Mouse (Mus musculus): ENCODE data around the gene Sdk1. TPM values are rescaled to one million over a fixed set of nuclear protein-coding genes. Genes with fewer than 3 reads are reported as not detected.

Sdk1 gene
- polyA plus RNA-seq, 1 experiment from 2014 or later = 1.3 TPM

DNA sequence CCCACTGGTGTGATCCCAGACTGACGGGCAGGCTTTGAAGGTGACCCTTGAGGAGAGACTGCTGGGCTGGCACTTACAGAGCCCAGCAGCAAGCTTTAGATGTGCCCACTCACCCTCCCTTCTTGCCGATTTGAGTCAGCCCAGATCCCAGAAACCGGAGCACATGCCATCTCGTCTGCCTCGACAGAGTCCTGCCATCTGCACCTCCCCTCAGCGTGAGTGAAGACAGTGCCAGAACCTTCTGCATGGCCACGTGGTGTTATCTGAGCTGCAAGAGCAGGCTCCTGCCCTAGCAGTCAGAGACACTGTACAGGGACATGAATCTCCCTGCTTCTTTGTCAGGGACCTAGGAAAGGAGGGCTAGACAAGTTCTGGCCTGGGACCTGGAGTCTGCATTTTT is 898.7 kb downstream of the Sdk1 start:
- no peak overlapping the region for H3K27ac ChIP-seq (ENCODE audit: low read length)
- no peaks in the 10 kb centered on the region for H3K9me3 ChIP-seq (ENCODE audit: control insufficient read depth, low read length)
- H3K27me3 ChIP-seq (replicated peaks; ENCODE audit: control insufficient read depth, insufficient read depth, low read length) = no peaks in the 10 kb centered on the region
- no peak overlapping the region for H3K4me2 ChIP-seq (ENCODE audit: low read length)
- 0 out of 2 replicates have a peak, but pooled peaks cover 4% of the 10 kb centered on the region for H3K4me1 ChIP-seq (replicated peaks; ENCODE audit: control insufficient read depth, insufficient read depth, low read length)
- H3K9ac ChIP-seq (replicated peaks; ENCODE audit: low read depth, low read length) = no peak overlapping the region
- H3K36me3 ChIP-seq (ENCODE audit: control insufficient read depth, insufficient read depth) = no peaks in the 10 kb centered on the region
- WGBS = 49% methylated on average over 7 of the region's 7 CpGs
- ATAC-seq = peak; percentile 72
- no peak overlapping the region for H3K4me3 ChIP-seq (replicated peaks; ENCODE audit: low read length)

DNA sequence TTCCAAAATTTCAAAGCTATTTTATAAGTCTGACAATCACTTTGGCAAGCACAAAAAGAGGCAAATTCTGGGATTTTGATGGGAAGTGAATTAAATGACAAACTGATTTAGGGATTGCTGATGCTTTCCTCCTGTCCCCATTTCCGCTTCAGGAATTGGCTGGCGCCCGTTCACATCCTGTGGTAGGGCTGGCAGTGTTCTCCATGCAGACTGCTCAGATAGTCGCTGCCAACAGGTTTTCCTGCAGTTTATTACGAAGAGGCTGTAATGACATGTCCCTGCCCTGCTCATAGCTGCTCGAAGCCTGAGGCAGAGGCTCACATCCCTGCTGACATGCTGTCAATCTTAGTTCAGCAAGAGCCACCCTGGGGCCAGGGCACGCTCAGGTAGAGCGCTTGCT is 908.3 kb downstream of the Sdk1 start:
- H3K4me3 ChIP-seq (replicated peaks; ENCODE audit: low read length) = no peak overlapping the region
- no peaks in the 10 kb centered on the region; the same call in 1 of the 2 replicates for H3K27me3 ChIP-seq (replicated peaks; ENCODE audit: control insufficient read depth, insufficient read depth, low read length)
- no peak overlapping the region for H3K9ac ChIP-seq (replicated peaks; ENCODE audit: low read depth, low read length)
- H3K4me2 ChIP-seq (ENCODE audit: low read length) = no peak overlapping the region
- no peak overlapping the region for H3K27ac ChIP-seq (ENCODE audit: low read length)
- H3K4me1 ChIP-seq (replicated peaks; ENCODE audit: control insufficient read depth, insufficient read depth, low read length) = no peaks in the 10 kb centered on the region; the same call in 1 of the 2 replicates
- no peaks in the 10 kb centered on the region for H3K36me3 ChIP-seq (ENCODE audit: control insufficient read depth, insufficient read depth)
- peaks cover 3% of the 10 kb centered on the region; the same call in 1 of the 2 replicates for H3K9me3 ChIP-seq (ENCODE audit: control insufficient read depth, low read length)
- WGBS = 75% methylated on average over 8 of the region's 8 CpGs
- no peak for ATAC-seq

DNA sequence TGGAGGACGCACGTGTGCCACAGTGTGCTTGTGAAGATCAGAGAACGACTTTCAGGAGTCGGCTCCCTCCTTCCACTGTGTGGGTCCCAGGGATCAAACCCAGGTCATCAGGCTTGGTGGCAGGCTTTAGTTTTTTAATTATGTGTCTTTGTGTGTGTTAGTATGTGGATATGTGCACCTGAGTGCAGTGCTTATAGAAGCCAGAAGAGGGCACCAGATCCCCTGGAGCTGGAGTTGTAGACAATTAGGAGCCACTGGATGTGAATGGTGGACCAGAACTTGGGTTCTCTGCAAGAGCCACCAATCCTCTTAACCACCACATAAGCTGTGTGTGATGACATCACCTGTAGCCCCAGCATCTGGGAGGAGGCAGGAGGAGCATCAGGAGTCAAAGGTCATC is 909.5 kb downstream of the Sdk1 start:
- Histone ChIP-seq H3K27ac (ENCODE audit: low read length) (no peak overlapping the region), H3K36me3 (ENCODE audit: control insufficient read depth, insufficient read depth) (no peaks in the 10 kb centered on the region), H3K4me2 (ENCODE audit: low read length) (no peak overlapping the region), H3K9me3 (ENCODE audit: control insufficient read depth, low read length) (peaks cover 3% of the 10 kb centered on the region; the same call in 1 of the 2 replicates), H3K9ac (replicated peaks; ENCODE audit: low read depth, low read length) (no peak overlapping the region), H3K27me3 (replicated peaks; ENCODE audit: control insufficient read depth, insufficient read depth, low read length) (no peaks in the 10 kb centered on the region; the same call in 1 of the 2 replicates), H3K4me1 (replicated peaks; ENCODE audit: control insufficient read depth, insufficient read depth, low read length) (no peaks in the 10 kb centered on the region; the same call in 1 of the 2 replicates), H3K4me3 (replicated peaks; ENCODE audit: low read length) (no peak overlapping the region)
- 96% methylated on average over 4 of the region's 4 CpGs for WGBS
- ATAC-seq = no peak

DNA sequence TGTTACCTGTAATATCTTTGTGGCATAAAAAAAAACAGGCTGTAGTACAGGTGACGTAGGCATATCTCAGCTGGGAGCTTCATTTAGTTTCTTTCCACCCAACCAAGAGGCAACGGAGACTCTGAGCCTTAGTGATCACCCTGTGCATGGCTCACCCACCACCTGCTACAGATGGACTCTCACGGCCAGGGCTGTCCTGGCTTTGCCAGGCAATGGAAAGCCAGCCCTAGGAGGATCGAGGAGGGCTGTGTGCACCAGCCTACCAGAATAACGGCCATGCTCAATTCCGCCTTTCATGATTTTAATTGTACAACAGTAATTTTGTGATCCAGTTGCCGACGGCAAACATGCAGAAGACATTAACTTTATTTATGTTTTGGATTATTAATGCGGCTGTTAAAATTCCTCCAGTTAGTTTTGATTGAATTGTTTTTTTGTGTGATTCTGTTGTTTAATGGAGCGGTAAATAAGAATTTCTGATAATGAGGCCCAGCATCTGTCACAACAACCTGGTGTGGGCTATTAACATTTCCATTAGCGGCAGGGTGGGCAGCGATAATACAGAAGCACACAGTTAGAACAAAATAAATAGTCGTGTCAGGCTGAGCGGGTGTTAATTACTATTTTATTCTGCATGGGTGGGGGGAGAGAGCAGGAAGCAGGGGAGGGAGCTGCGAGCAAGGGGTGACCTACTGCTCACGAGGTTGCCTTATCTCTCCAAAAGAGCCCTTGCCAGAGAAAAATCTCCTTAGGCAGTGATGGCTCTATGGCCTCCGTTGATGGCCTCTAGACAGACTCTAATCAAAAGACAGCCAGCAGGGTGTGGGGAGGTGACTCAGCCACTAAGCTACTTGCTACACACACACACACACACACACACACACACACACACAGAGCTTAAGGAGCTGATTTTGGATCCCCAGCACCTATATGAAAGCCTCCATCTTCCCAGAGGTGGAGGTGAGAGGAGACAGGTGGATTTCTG is 915.9 kb downstream of the Sdk1 start:
- H3K4me3 ChIP-seq (replicated peaks; ENCODE audit: low read length) = no peak overlapping the region
- H3K4me1 ChIP-seq (replicated peaks; ENCODE audit: control insufficient read depth, insufficient read depth, low read length) = 0 out of 2 replicates have a peak, but pooled peaks cover 3% of the 10 kb centered on the region
- 29% methylated on average over 17 of the region's 17 CpGs for WGBS
- no peak overlapping the region for H3K9ac ChIP-seq (replicated peaks; ENCODE audit: low read depth, low read length)
- no peak overlapping the region for H3K4me2 ChIP-seq (ENCODE audit: low read length)
- peak; percentile 54 for ATAC-seq
- H3K36me3 ChIP-seq (ENCODE audit: control insufficient read depth, insufficient read depth) = no peaks in the 10 kb centered on the region
- no peaks in the 10 kb centered on the region; the same call in 1 of the 2 replicates for H3K27me3 ChIP-seq (replicated peaks; ENCODE audit: control insufficient read depth, insufficient read depth, low read length)
- no peak overlapping the region for H3K27ac ChIP-seq (ENCODE audit: low read length)
- peaks cover 3% of the 10 kb centered on the region; the same call in 1 of the 2 replicates for H3K9me3 ChIP-seq (ENCODE audit: control insufficient read depth, low read length)

DNA sequence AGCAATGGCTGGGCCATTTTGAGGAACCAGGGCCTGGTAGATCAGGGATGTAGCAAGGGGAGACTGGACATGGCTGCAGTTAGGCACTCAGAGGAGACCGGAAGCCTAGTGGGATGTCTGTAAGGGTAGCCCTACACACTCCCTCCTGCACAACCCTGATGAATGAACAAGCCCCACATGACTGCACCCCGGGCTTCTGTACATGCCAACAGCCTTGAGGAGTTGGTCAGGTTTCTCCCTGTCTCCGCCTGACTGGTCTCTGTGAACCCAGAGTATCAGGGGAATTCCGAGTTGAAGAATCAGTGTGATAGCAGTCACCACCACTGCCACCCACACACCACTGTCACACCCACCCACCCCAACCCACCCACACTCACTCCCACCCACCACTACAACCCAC is 922.2 kb downstream of the Sdk1 start:
- 88% methylated on average over 4 of the region's 4 CpGs for WGBS
- Histone ChIP-seq H3K4me3 (replicated peaks; ENCODE audit: low read length) (no peak overlapping the region), H3K4me1 (replicated peaks; ENCODE audit: control insufficient read depth, insufficient read depth, low read length) (no peaks in the 10 kb centered on the region), H3K4me2 (ENCODE audit: low read length) (no peak overlapping the region), H3K36me3 (ENCODE audit: control insufficient read depth, insufficient read depth) (no peaks in the 10 kb centered on the region), H3K27ac (ENCODE audit: low read length) (no peak overlapping the region), H3K9ac (replicated peaks; ENCODE audit: low read depth, low read length) (no peak overlapping the region), H3K27me3 (replicated peaks; ENCODE audit: control insufficient read depth, insufficient read depth, low read length) (no peaks in the 10 kb centered on the region), H3K9me3 (ENCODE audit: control insufficient read depth, low read length) (0 out of 2 replicates have a peak, but pooled peaks cover 3% of the 10 kb centered on the region)
- no peak for ATAC-seq

DNA sequence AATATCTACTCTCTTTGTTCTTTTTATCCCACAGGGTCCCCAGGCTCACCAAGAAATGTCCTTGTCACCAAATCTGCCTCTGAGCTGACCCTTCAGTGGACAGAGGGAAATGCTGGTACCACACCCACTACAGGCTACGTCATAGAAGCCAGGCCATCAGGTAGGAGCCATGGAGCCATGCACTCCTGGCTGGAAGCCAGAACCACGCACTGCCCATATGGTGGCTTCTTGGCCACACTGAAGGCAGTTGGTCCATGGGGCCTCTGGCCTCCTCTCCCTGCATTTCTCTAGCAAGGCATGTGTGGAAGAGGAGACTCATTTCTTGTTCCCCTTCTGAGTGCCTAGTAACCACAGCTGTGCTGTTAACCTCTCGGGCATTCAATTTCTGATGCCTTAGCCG is 932.3 kb downstream of the Sdk1 start:
- no peak overlapping the region for H3K9ac ChIP-seq (replicated peaks; ENCODE audit: low read depth, low read length)
- no peak overlapping the region for H3K4me2 ChIP-seq (ENCODE audit: low read length)
- no peak overlapping the region for H3K4me3 ChIP-seq (replicated peaks; ENCODE audit: low read length)
- no peaks in the 10 kb centered on the region for H3K36me3 ChIP-seq (ENCODE audit: control insufficient read depth, insufficient read depth)
- no peaks in the 10 kb centered on the region for H3K9me3 ChIP-seq (ENCODE audit: control insufficient read depth, low read length)
- WGBS = 77% methylated on average over 4 of the region's 4 CpGs
- no peak for ATAC-seq
- H3K27ac ChIP-seq (ENCODE audit: low read length) = no peak overlapping the region
- H3K4me1 ChIP-seq (replicated peaks; ENCODE audit: control insufficient read depth, insufficient read depth, low read length) = peaks cover 12% of the 10 kb centered on the region; the same call in 1 of the 2 replicates
- no peaks in the 10 kb centered on the region for H3K27me3 ChIP-seq (replicated peaks; ENCODE audit: control insufficient read depth, insufficient read depth, low read length)

DNA sequence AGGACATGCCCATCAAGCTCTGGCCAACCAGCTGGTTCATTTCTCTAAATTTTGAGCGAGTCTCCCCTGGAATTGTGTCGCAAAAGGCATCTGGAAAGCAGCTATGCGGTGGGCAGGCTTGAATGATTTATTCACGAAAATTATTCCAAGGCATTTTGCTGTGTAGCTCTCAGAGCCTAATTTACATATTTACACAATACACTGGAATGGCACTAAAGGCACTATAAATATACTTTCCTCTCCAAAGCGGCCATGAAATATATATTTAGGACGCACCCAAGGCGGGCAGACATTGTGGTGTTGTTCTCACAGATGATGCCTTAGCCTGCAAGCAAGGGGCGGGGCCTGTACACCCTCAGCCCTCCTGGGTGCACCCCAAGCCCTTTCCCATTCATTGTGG is 936.9 kb downstream of the Sdk1 start:
- 38% methylated on average over 8 of the region's 8 CpGs for WGBS
- Histone ChIP-seq H3K27ac (ENCODE audit: low read length) (peak overlapping the region; percentile 45; the same call in 1 of the 2 replicates), H3K27me3 (replicated peaks; ENCODE audit: control insufficient read depth, insufficient read depth, low read length) (0 out of 2 replicates have a peak, but pooled peaks cover 4% of the 10 kb centered on the region), H3K9me3 (ENCODE audit: control insufficient read depth, low read length) (no peaks in the 10 kb centered on the region), H3K4me3 (replicated peaks; ENCODE audit: low read length) (no peak overlapping the region), H3K36me3 (ENCODE audit: control insufficient read depth, insufficient read depth) (no peaks in the 10 kb centered on the region), H3K9ac (replicated peaks; ENCODE audit: low read depth, low read length) (no peak overlapping the region), H3K4me2 (ENCODE audit: low read length) (no peak overlapping the region), H3K4me1 (replicated peaks; ENCODE audit: control insufficient read depth, insufficient read depth, low read length) (peaks cover 21% of the 10 kb centered on the region)
- ATAC-seq = peak; percentile 62; the same call in 1 of the 2 replicates

DNA sequence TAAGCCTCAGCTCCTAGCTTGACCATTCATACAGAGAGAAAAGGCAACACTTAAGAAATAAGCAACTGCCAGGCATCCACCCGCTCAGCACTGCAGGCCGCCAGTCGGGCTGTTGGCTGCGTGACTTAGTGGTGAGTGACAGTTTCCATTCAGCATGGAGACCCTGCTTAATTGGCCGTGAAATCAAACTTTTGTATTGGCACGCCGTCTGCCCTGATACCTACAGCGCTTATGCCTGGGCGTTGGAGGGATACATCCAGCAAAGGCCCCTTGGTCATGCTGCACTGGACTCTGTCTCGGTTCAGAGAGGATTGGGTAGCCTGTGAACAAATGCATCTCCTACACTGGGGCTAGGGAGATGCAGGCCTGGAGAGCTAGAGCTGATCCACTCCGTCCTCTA is 938.0 kb downstream of the Sdk1 start:
- Histone ChIP-seq H3K4me3 (replicated peaks; ENCODE audit: low read length) (no peak overlapping the region), H3K9me3 (ENCODE audit: control insufficient read depth, low read length) (no peaks in the 10 kb centered on the region), H3K27ac (ENCODE audit: low read length) (no peak overlapping the region), H3K27me3 (replicated peaks; ENCODE audit: control insufficient read depth, insufficient read depth, low read length) (0 out of 2 replicates have a peak, but pooled peaks cover 4% of the 10 kb centered on the region), H3K9ac (replicated peaks; ENCODE audit: low read depth, low read length) (0 out of 2 replicates have a peak overlapping the region, but pooled peaks have one; percentile 20), H3K4me1 (replicated peaks; ENCODE audit: control insufficient read depth, insufficient read depth, low read length) (peaks cover 21% of the 10 kb centered on the region), H3K36me3 (ENCODE audit: control insufficient read depth, insufficient read depth) (no peaks in the 10 kb centered on the region), H3K4me2 (ENCODE audit: low read length) (no peak overlapping the region)
- 7% methylated on average over 11 of the region's 11 CpGs for WGBS
- peak; percentile 52 for ATAC-seq

DNA sequence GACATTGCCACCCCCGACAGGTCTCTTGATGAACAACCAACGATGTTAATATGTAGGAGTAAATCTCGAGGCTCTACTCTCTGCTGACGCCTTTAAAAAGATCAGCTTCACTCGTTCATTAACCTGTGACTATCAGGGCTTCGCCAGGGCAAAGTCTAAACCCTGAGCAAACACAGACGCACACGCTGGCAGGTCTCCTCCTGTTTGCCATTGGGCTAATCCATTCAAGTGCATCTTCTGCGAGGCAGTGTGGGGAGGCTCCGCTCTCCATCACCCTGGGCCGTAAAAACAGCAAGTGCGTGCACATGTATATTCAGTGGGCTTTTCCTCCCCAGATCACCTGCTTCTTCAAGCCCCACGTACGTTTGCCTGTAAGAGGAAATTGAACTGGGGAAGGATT is 940.6 kb downstream of the Sdk1 start:
- Histone ChIP-seq H3K4me2 (ENCODE audit: low read length) (no peak overlapping the region), H3K4me3 (replicated peaks; ENCODE audit: low read length) (no peak overlapping the region), H3K27ac (ENCODE audit: low read length) (no peak overlapping the region), H3K4me1 (replicated peaks; ENCODE audit: control insufficient read depth, insufficient read depth, low read length) (peaks cover 21% of the 10 kb centered on the region), H3K36me3 (ENCODE audit: control insufficient read depth, insufficient read depth) (no peaks in the 10 kb centered on the region), H3K9me3 (ENCODE audit: control insufficient read depth, low read length) (no peaks in the 10 kb centered on the region), H3K9ac (replicated peaks; ENCODE audit: low read depth, low read length) (no peak overlapping the region), H3K27me3 (replicated peaks; ENCODE audit: control insufficient read depth, insufficient read depth, low read length) (0 out of 2 replicates have a peak, but pooled peaks cover 4% of the 10 kb centered on the region)
- no peak for ATAC-seq
- WGBS = 82% methylated on average over 14 of the region's 14 CpGs

All from forebrain, embryonic 16.5 days (tissue).